Mouse (Mus musculus): ENCODE measurements at regions not wholly inside any gene's neighbourhood (a gene's known extent, or its start where the extent isn't known, plus 50 kb on each side); places are given as distances from the start of the nearest gene placed in this dataset.
"Not testable (repeated sequence)": the region's sequence is repeated elsewhere in the genome, so short reads cannot be mapped to it uniquely, and the experiment has no call there.

- not testable (repeated sequence) for TF ChIP-seq CTCF (conservative IDR thresholded peaks at IDR 0.05; ENCODE audit: low read length); NANOG (IDR thresholded peaks at IDR 0.05; ENCODE audit: borderline replicate concordance, low read length); POU5F1 (IDR thresholded peaks at IDR 0.05; ENCODE audit: borderline replicate concordance, low read length)
These were observed 55.3 kb upstream of the Gcfc2 start for GRCm38 (mm10) chr6:81868207-81868606.
